Mouse (Mus musculus) liver, embryonic 11.5 days (tissue): ENCODE results near the gene Pin4. TPM values are rescaled to one million over a fixed set of nuclear protein-coding genes. Genes with fewer than 3 reads are reported as not detected.

Experiments used
- ATAC-seq: fragments of 200-750 bp; cut with Nextera tagmentation; replicated peaks from 2 replicates; pipeline ENCODE4 v1.8.0; 2017; ENCODE audit warnings: moderate number of reproducible peaks, mild to moderate bottlenecking, moderate TSS enrichment, moderate library complexity; ENCODE audit not compliant: low FRiP score
- DNase-seq: peaks from one replicate; pipeline ENCODE4 v3.0.0-alpha.2; 2017; ENCODE audit warnings: low spot score
- H3K27ac ChIP-seq: fragments of 300-500 bp; sonication (generic); 2 replicates; pipeline ENCODE4 v1.5.1; 2014; ENCODE audit warnings: mild to moderate bottlenecking, low read depth, low read length, control low read depth
- H3K27me3 ChIP-seq: fragments of 300-500 bp; sonication (generic); replicated peaks from 2 replicates; pipeline ENCODE4 v1.6.1; 2014; ENCODE audit warnings: low read length, mixed read lengths; ENCODE audit not compliant: control insufficient read depth, insufficient read depth
- H3K36me3 ChIP-seq: fragments of 300-500 bp; sonication (generic); 2 replicates; pipeline ENCODE4 v1.6.1; 2014; ENCODE audit warnings: mild to moderate bottlenecking, low read length, moderate library complexity, mixed read lengths; ENCODE audit not compliant: control insufficient read depth, insufficient read depth
- H3K4me1 ChIP-seq: fragments of 300-500 bp; sonication (generic); replicated peaks from 2 replicates; pipeline ENCODE4 v1.6.1; 2014; ENCODE audit warnings: low read length, mixed read lengths; ENCODE audit not compliant: control insufficient read depth, insufficient read depth
- H3K4me2 ChIP-seq: fragments of 300-500 bp; sonication (generic); 2 replicates; pipeline ENCODE4 v1.6.1; 2014; ENCODE audit warnings: mild to moderate bottlenecking, control low read depth, moderate library complexity
- H3K4me3 ChIP-seq: fragments of 300-500 bp; sonication (generic); 2 replicates; pipeline ENCODE4 v1.5.1; 2014; ENCODE audit warnings: low read depth, low read length, control low read depth
- H3K9ac ChIP-seq: fragments of 300-500 bp; sonication (generic); 2 replicates; pipeline ENCODE4 v1.6.1; 2014; ENCODE audit warnings: low read depth, low read length, control low read depth
- H3K9me3 ChIP-seq: fragments of 300-500 bp; sonication (generic); 2 replicates; pipeline ENCODE4 v1.6.1; 2016; ENCODE audit warnings: low read length, inconsistent platforms, mixed read lengths; ENCODE audit not compliant: control insufficient read depth
- WGBS: fragments of 180-500 bp; shearing (Covaris S2); extraction: QIAGEN DNeasy Blood & Tissue Kit; methylation state at CpG from one replicate; pipeline ENCODE4 v1.1.7; 2014; 5-methylcytosine and 5-hydroxymethylcytosine counted together
- polyA plus RNA-seq: library from polyadenylated mRNA; unstranded; fragments of >200 nt; fragmentation: Nextera tagmentation; extraction: Ambion mirVana; gene quantifications from 2 replicates; pipeline ENCODE4 v1.2.1, GENCODE M21; 2014

Gene Pin4
- polyA plus RNA-seq, 1 experiment from 2014 or later: 82.0 TPM

DNA sequence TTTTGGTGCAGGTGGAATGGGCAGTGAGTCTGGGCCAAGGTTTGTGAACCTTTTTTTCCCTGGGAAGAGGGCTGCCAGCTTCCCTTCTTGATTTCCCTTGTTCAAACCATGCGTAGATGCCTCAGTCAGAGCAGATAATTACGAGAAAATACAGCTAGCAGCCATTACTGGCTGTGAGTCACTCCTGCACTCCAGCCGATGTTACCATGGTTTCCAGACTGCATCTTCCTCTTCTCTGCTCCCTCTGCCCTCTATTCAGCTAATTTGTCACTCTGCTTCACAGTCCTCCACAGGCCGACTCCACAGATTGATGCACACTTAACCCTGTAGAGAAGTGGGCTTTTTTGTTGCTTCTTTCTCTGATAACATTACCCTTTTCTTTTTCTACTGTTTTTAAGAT lies 3.6 kb upstream of the Pin4 start:
- H3K4me1 ChIP-seq: no peaks in the 10 kb centered on the region
- 50% methylated on average over 4 of the region's 4 CpGs for WGBS
- DNase-seq: no peak
- no peaks in the 10 kb centered on the region for H3K9me3 ChIP-seq
- peaks cover 12% of the 10 kb centered on the region for H3K27me3 ChIP-seq
- H3K9ac ChIP-seq: no peak overlapping the region
- H3K4me3 ChIP-seq: no peak overlapping the region
- no peaks in the 10 kb centered on the region for H3K36me3 ChIP-seq
- H3K27ac ChIP-seq: no peak overlapping the region
- no peak overlapping the region for H3K4me2 ChIP-seq
- no peak for ATAC-seq

DNA sequence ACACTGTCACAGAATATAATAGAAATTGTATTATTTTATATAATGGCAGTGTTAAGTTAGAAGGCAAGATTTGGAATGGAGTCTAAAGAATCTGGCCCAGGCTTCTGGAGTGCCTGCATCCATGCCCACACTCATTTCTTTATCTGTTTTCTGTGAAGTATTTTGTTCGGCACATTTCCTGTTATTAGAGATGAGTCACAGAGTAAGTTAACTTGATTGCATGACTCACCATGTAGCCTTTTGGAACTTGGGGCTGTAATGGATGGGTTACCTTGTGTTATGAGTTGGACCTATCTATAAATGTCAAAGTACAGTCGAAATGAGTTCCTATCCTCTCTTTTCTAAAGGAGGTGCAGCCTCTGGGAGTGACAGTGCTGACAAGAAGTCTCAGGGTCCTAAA lies 2.1 kb downstream of the Pin4 start:
- H3K27ac ChIP-seq: no peak overlapping the region
- no peak for ATAC-seq
- H3K27me3 ChIP-seq: peaks cover 8% of the 10 kb centered on the region
- WGBS: 81% methylated on average over 2 of the region's 2 CpGs
- H3K4me1 ChIP-seq: no peaks in the 10 kb centered on the region
- no peak overlapping the region for H3K4me2 ChIP-seq
- H3K9ac ChIP-seq: no peak overlapping the region
- no peaks in the 10 kb centered on the region for H3K9me3 ChIP-seq
- no peak overlapping the region for H3K4me3 ChIP-seq
- no peak for DNase-seq
- H3K36me3 ChIP-seq: peaks cover 2% of the 10 kb centered on the region; the same call in 1 of the 2 replicates

DNA sequence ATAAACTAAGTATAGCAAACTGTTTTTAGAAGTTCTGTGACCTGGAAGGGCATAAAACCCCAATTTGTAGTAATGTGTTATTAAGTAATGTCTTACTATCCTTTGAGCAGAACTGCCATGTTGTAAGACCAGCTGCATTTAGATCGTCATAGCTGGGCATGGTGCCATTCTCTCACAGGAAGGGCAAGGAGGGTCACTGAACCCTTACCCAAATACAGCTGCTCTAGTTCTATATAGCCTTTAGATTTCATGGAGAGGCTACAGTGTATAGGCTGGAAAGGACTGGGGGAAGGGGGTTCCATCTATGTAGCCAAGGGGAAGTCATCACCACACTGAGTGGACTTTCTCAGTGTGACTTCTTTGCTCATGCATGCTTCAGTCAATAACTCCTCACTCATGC lies 21.9 kb downstream of the Pin4 start:
- Histone ChIP-seq H3K4me1 (no peaks in the 10 kb centered on the region), H3K9me3 (no peaks in the 10 kb centered on the region), H3K9ac (no peak overlapping the region), H3K27me3 (no peaks in the 10 kb centered on the region), H3K4me3 (no peak overlapping the region), H3K27ac (no peak overlapping the region), H3K4me2 (no peak overlapping the region), H3K36me3 (peaks cover 3% of the 10 kb centered on the region; the same call in 1 of the 2 replicates)
- DNase-seq (no peak), ATAC-seq (no peak)
- WGBS: 94% methylated on average over 1 of the region's 1 CpGs

DNA sequence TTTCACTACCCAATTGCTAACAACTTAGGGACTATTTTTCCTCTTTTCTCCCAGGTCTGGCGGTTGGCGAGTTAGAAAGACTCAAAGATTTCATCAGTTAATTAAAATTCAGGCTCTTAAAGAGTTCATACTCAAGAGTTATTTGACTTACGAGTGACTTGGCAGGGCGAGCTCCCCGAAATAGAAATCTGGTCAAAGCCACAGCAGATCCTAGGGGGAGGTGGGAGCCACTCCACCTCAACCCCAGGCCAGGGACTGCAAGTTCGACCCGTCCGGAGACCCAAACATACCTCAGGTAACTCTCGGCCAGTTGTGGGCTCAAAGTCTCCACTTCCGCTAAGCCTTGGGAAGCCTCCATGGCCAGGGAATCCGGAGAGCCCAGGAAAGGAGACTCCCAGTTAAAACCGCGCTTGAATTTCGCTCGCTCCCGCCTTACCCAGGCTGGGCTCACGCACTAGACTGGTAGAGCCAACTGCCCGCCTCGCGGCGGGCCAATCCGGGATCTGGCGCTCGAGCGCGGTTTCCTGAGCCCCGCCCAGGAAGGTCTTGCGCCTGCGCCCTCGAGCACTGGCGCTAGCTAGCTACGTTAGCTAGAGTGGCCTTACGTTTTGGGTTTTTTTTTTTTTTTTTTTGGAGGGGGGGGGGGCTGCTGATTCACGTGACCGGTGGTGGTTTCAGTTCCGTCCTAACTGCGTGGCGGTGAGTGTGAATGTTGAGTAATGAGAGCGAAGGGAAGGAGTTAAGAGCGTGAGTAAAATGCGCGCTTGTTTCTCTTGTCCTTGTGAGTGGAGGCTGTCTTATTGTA lies 37.6 kb downstream of the Pin4 start, which contains the start of gene Ercc6l:
TSS of gene Ercc6l (minus strand) at position 474 of the 805 bp plus-strand sequence.
- Histone ChIP-seq H3K27ac (peak within 1 kb of the TSS; percentile 79), H3K4me1 (no peaks in the 10 kb centered on the region), H3K4me2 (peak within 1 kb of the TSS; percentile 59), H3K36me3 (peaks cover 3% of the 10 kb centered on the region; the same call in 1 of the 2 replicates), H3K4me3 (peak within 1 kb of the TSS; percentile 61), H3K27me3 (no peaks in the 10 kb centered on the region), H3K9me3 (no peaks in the 10 kb centered on the region), H3K9ac (peak within 1 kb of the TSS; percentile 68)
- ATAC-seq (peak; percentile 99), DNase-seq (peak; percentile 78)
- 7% methylated on average over 42 of the region's 42 CpGs for WGBS

DNA sequence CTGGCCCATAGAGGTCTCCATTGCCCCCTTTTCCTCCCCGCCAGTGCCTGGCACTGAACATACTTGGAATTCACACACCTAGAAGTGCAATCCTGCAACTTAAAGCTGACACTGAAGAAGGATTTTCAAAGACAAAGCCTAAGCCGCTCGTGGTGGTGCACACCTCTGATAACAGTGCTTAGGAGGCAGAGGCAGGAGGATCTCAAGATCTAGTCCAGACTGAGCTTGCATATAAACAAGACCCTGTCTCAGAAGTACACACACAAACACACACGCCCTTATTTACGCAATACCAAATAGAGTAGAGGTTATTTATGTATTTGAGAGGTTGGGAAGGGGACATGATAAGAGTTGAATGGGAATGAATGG lies 38.2 kb downstream of the Pin4 start:
- 36% methylated on average over 5 of the region's 5 CpGs for WGBS
- no peak for ATAC-seq

DNA sequence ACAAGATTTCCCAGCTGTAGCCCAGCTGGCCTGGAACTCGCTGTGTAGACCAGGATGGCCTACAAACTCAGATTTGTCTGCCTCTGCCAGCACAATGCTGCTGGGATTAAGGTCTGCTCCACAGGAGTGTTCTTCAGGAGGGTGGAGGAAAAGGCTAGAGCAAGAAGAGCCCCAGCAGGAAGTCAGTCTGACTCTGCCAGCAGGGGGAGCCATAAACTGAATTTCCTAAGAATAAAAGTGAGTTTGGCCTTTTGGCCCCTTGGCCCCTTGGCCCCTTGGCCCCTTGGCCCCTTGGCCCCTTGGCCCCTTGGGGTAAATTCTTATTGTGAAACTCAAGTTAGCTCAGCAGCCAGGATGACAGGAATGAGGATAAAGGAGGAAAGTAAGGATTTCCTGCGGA lies 40.5 kb downstream of the Pin4 start:
- Histone ChIP-seq H3K4me1 (no peaks in the 10 kb centered on the region), H3K27ac (no peak overlapping the region), H3K4me3 (no peak overlapping the region), H3K27me3 (no peaks in the 10 kb centered on the region; the same call in 1 of the 2 replicates), H3K36me3 (no peaks in the 10 kb centered on the region), H3K4me2 (no peak overlapping the region), H3K9ac (no peak overlapping the region), H3K9me3 (no peaks in the 10 kb centered on the region)
- ATAC-seq: no peak
- WGBS: 50% methylated on average over 2 of the region's 2 CpGs
- no peak for DNase-seq

More for the DNA sequence above, 38.2 kb downstream of the Pin4 start:
- H3K27ac ChIP-seq: peak overlapping the region; percentile 79
- H3K4me3 ChIP-seq: peak overlapping the region; percentile 40; the same call in 1 of the 2 replicates
- H3K36me3 ChIP-seq: no peaks in the 10 kb centered on the region
- no peaks in the 10 kb centered on the region for H3K9me3 ChIP-seq
- peak overlapping the region; percentile 59 for H3K4me2 ChIP-seq
- H3K9ac ChIP-seq: peak overlapping the region; percentile 68
- H3K27me3 ChIP-seq: no peaks in the 10 kb centered on the region; the same call in 1 of the 2 replicates
- H3K4me1 ChIP-seq: no peaks in the 10 kb centered on the region
- DNase-seq: no peak

DNA sequence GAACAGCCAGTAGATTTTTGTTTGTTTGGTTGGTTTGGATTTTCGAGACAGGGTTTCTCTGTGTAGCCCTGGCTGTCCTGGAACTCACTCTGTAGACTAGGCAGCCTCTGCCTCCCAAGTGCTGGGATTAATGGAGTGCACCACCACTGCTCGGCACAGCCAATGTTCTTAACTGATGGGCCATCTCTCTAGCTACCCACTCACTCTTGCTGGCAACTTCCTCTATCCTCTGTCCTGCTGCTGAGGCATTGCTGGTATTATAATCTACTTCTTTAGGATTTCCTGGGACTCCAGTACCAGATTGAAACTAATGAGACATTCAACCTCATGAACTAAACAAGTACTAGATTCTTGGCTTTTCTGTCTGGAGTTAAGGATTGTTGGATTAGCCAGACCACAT lies 41.3 kb downstream of the Pin4 start:
- Histone ChIP-seq H3K4me3 (no peak overlapping the region), H3K27me3 (no peaks in the 10 kb centered on the region; the same call in 1 of the 2 replicates), H3K9me3 (no peaks in the 10 kb centered on the region), H3K4me2 (no peak overlapping the region), H3K27ac (no peak overlapping the region), H3K9ac (no peak overlapping the region), H3K36me3 (no peaks in the 10 kb centered on the region), H3K4me1 (no peaks in the 10 kb centered on the region)
- 55% methylated on average over 2 of the region's 2 CpGs for WGBS
- ATAC-seq (no peak), DNase-seq (no peak)

DNA sequence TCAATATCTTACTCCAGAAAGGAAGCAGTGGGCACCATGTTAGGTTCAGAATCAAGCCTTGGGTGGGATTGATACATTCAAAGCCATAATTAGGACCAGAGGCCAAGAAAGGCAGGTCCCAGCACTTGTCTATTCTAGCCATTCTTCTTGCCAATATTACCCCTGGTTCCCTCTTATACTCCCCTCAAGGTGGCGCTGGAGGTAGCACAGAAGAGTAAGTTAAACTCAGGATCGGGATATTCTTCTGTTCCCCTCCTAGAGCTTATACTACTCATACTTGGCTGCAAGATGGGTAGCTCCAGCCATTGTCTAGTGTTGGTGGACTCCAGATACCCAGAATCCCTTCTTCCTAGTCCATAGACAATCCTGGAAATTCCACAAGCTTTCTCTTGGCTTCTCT lies 43.8 kb downstream of the Pin4 start:
- Histone ChIP-seq H3K4me1 (no peaks in the 10 kb centered on the region), H3K9me3 (no peaks in the 10 kb centered on the region), H3K4me2 (no peak overlapping the region), H3K4me3 (no peak overlapping the region), H3K9ac (no peak overlapping the region), H3K27ac (no peak overlapping the region), H3K27me3 (peaks cover 5% of the 10 kb centered on the region), H3K36me3 (no peaks in the 10 kb centered on the region)
- ATAC-seq (no peak), DNase-seq (no peak)
- 35% methylated on average over 2 of the region's 2 CpGs for WGBS

DNA sequence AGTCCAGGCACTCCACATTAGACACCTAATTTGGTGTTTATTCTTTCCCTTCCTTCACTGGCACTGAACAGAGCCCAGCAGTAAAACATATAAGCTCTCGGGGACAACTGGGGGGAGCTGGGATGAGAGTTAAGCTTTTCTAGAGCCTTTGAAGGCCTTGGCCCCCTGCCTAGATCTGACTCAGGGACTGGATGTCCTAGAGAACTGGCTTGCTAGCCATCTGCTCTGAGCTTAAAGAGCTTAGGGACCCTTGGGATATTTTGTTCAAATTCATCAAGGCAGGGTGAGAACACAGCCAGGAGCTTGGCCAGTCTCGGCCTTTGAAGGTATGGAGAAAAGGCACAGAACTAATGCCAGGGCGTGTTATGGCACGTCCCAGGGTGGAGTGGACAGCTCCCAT lies 44.3 kb downstream of the Pin4 start:
- Histone ChIP-seq H3K27ac (no peak overlapping the region), H3K9ac (no peak overlapping the region), H3K36me3 (no peaks in the 10 kb centered on the region), H3K9me3 (no peaks in the 10 kb centered on the region), H3K4me2 (no peak overlapping the region), H3K4me1 (no peaks in the 10 kb centered on the region), H3K4me3 (no peak overlapping the region), H3K27me3 (peaks cover 7% of the 10 kb centered on the region)
- WGBS: 77% methylated on average over 4 of the region's 4 CpGs
- no peak for DNase-seq
- ATAC-seq: no peak
